Mouse (Mus musculus) frontal cortex, postnatal 10 days (tissue): ENCODE data around the gene Calhm3.
"Not testable (repeated sequence)": the region's sequence is repeated elsewhere in the genome, so short reads cannot be mapped to it uniquely, and the experiment has no call there.

Experiments
- DNase-seq, 2 experiments: peaks; one replicate each; pipeline ENCODE4 v3.0.0; 2022; ENCODE audit warnings: low spot score in 2 of 2, mixed read lengths in 1 of 2

Gene Calhm3

GRCm38 (mm10) chr19:47167617-47168214 is 10.2 kb upstream of the Calhm3 start:
- no peak for DNase-seq

GRCm38 (mm10) chr19:47166758-47167157 is 9.2 kb upstream of the Calhm3 start:
- no peak for DNase-seq

GRCm38 (mm10) chr19:47163176-47163744 is 5.7 kb upstream of the Calhm3 start:
- no peak for DNase-seq

GRCm38 (mm10) chr19:47161669-47162068 is 4.1 kb upstream of the Calhm3 start:
- no peak for DNase-seq

GRCm38 (mm10) chr19:47153767-47154166 is 3.8 kb downstream of the Calhm3 start:
- no peak for DNase-seq

- no peak for DNase-seq
These were observed 5.5 kb downstream of the Calhm3 start for GRCm38 (mm10) chr19:47152062-47152369.

- no peak for DNase-seq
These were observed 6.1 kb downstream of the Calhm3 start for GRCm38 (mm10) chr19:47151332-47152061.

- DNase-seq: no peak
These were observed 7.7 kb downstream of the Calhm3 start for GRCm38 (mm10) chr19:47149854-47150253.

GRCm38 (mm10) chr19:47148267-47148847 is 9.2 kb downstream of the Calhm3 start:
- no peak for DNase-seq

- DNase-seq: no peak
These were observed 13.4 kb downstream of the Calhm3 start, which contains the start of gene Calhm1 for GRCm38 (mm10) chr19:47144154-47144553. Gene Calhm1 (minus strand): TSS chr19:47144254.

GRCm38 (mm10) chr19:47142438-47142837 is 15.1 kb downstream of the Calhm3 start:
- no peak for DNase-seq

GRCm38 (mm10) chr19:47139611-47140010 is 18.0 kb downstream of the Calhm3 start:
- not testable (repeated sequence) for DNase-seq

- peak; percentile 36 to 40 for DNase-seq
These were observed 19.7 kb downstream of the Calhm3 start, which contains the start of gene Calhm2 for GRCm38 (mm10) chr19:47137771-47138421. Gene Calhm2 (minus strand): TSS chr19:47138294.

GRCm38 (mm10) chr19:47137051-47137581 is 20.4 kb downstream of the Calhm3 start:
- DNase-seq: no peak

GRCm38 (mm10) chr19:47136170-47136569 is 21.4 kb downstream of the Calhm3 start:
- no peak for DNase-seq

- no peak for DNase-seq
These were observed 22.0 kb downstream of the Calhm3 start for GRCm38 (mm10) chr19:47135568-47135967.

- DNase-seq: no peak
These were observed 24.4 kb downstream of the Calhm3 start for GRCm38 (mm10) chr19:47133161-47133560.

- DNase-seq: no peak
These were observed 26.9 kb downstream of the Calhm3 start for GRCm38 (mm10) chr19:47130551-47131125.

GRCm38 (mm10) chr19:47128835-47129234 is 28.7 kb downstream of the Calhm3 start:
- DNase-seq: no peak

GRCm38 (mm10) chr19:47128164-47128563 is 29.4 kb downstream of the Calhm3 start:
- DNase-seq: no peak

GRCm38 (mm10) chr19:47122802-47123201 is 34.8 kb downstream of the Calhm3 start:
- no peak for DNase-seq

- no peak for DNase-seq
These were observed 36.5 kb downstream of the Calhm3 start for GRCm38 (mm10) chr19:47121054-47121453.
